Mouse (Mus musculus) urinary bladder, postnatal 10 days (tissue): ENCODE data around the gene Rap1gap2.

Source experiments
- DNase-seq: peaks from one replicate; pipeline ENCODE4 v3.0.0; 2022; ENCODE audit warnings: low spot score

The Rap1gap2 gene

GRCm38 (mm10) chr11:74537352-74537751 is 73.4 kb downstream of the Rap1gap2 start:
- no peak for DNase-seq

- DNase-seq = no peak
These were observed 74.4 kb downstream of the Rap1gap2 start for GRCm38 (mm10) chr11:74536140-74536842.

GRCm38 (mm10) chr11:74534380-74534779 is 76.3 kb downstream of the Rap1gap2 start:
- DNase-seq = no peak

- no peak for DNase-seq
These were observed 77.7 kb downstream of the Rap1gap2 start for GRCm38 (mm10) chr11:74533050-74533449.

- DNase-seq = no peak
These were observed 78.3 kb downstream of the Rap1gap2 start for GRCm38 (mm10) chr11:74532401-74532800.

- no peak for DNase-seq
These were observed 79.0 kb downstream of the Rap1gap2 start for GRCm38 (mm10) chr11:74531725-74532124.

- no peak for DNase-seq
These were observed 80.9 kb downstream of the Rap1gap2 start for GRCm38 (mm10) chr11:74529803-74530202.

- no peak for DNase-seq
These were observed 83.2 kb downstream of the Rap1gap2 start for GRCm38 (mm10) chr11:74527555-74527954.

GRCm38 (mm10) chr11:74526180-74527158 is 84.2 kb downstream of the Rap1gap2 start:
- no peak for DNase-seq

GRCm38 (mm10) chr11:74525605-74526004 is 85.1 kb downstream of the Rap1gap2 start:
- no peak for DNase-seq

GRCm38 (mm10) chr11:74525205-74525604 is 85.5 kb downstream of the Rap1gap2 start:
- no peak for DNase-seq

GRCm38 (mm10) chr11:74524050-74524965 is 86.4 kb downstream of the Rap1gap2 start:
- no peak for DNase-seq

GRCm38 (mm10) chr11:74523210-74523951 is 87.3 kb downstream of the Rap1gap2 start:
- DNase-seq = no peak

GRCm38 (mm10) chr11:74522487-74523209 is 88.1 kb downstream of the Rap1gap2 start:
- DNase-seq = peak; percentile 32

GRCm38 (mm10) chr11:74521981-74522486 is 88.7 kb downstream of the Rap1gap2 start:
- DNase-seq = no peak

GRCm38 (mm10) chr11:74520201-74520600 is 90.5 kb downstream of the Rap1gap2 start:
- no peak for DNase-seq

- DNase-seq = no peak
These were observed 94.6 kb downstream of the Rap1gap2 start for GRCm38 (mm10) chr11:74516112-74516511.

- no peak for DNase-seq
These were observed 95.7 kb downstream of the Rap1gap2 start for GRCm38 (mm10) chr11:74515046-74515445.

- DNase-seq = no peak
These were observed 98.1 kb downstream of the Rap1gap2 start for GRCm38 (mm10) chr11:74512595-74512994.

GRCm38 (mm10) chr11:74506275-74506674 is 104.4 kb downstream of the Rap1gap2 start:
- DNase-seq = no peak
